Mouse (Mus musculus): Measurements from ENCODE around the gene Gosr2. TPM values are rescaled to one million over a fixed set of nuclear protein-coding genes. Genes with fewer than 3 reads are reported as not detected.

Gene Gosr2
- total RNA-seq (2023) = 57.1 and 64.0 TPM in 2 replicates

GRCm38 (mm10) chr11:103697565-103698176 is at the start of gene Gosr2:
TSS of gene Gosr2 (minus strand) at chr11:103697898.

GRCm38 (mm10) chr11:103649301-103649982 is 48.3 kb downstream of the Gosr2 start, which contains the start of gene Rprml:
TSS of gene Rprml (plus strand) at chr11:103649570.

GRCm38 (mm10) chr11:103638790-103639189 is 58.9 kb downstream of the Gosr2 start, which contains the start of gene Lyzl6:
TSS of gene Lyzl6 (minus strand) at chr11:103638890.

Other genes starting within 250 kb of the Gosr2 start
- not detected in 2 replicates for gene Lrrc37a, start 193.3 kb downstream of the Gosr2 start, total RNA-seq (2023)
- not detected in 2 replicates for gene Gm884, start 76.8 kb downstream of the Gosr2 start, total RNA-seq (2023)
- not detected in 2 replicates for gene Lyzl6, start 59.0 kb downstream of the Gosr2 start, total RNA-seq (2023)
- gene Rprml, start 48.3 kb downstream of the Gosr2 start, total RNA-seq (2023) = not detected in 2 replicates
- not detected in 2 replicates for gene Wnt9b, start 51.9 kb upstream of the Gosr2 start, total RNA-seq (2023)
- gene Wnt3, start 76.3 kb upstream of the Gosr2 start, total RNA-seq (2023) = not detected in 2 replicates

Measured in neutrophil, adult 65 days (primary cell).